Mouse (Mus musculus) MEL (cell line): ENCODE measurements around the gene Ralgapb. TPM values are rescaled to one million over a fixed set of nuclear protein-coding genes. Genes with fewer than 3 reads are reported as not detected.

ENCODE experiments used
- DNase-seq: peaks from one replicate; pipeline ENCODE4 v3.0.0; 2011; ENCODE audit warnings: low read depth, low spot score
- H3K27ac ChIP-seq: 2 replicates; pipeline ENCODE4 v1.5.1; 2012; ENCODE audit warnings: low read depth, mild to moderate bottlenecking, control low read depth, low read length, moderate library complexity; ENCODE audit not compliant: control insufficient read depth
- H3K27me3 ChIP-seq, 2 experiments: fragments of 150-350 bp in 1 of 2; sonication (generic) in 1 of 2; 2 replicates each; pipeline ENCODE4 v1.6.1; 2012; ENCODE audit warnings: low read length in 2 of 2, mild to moderate bottlenecking in 2 of 2, improper control_type of control experiment in 1 of 2, moderate library complexity in 1 of 2; ENCODE audit not compliant: insufficient read depth in 2 of 2, control insufficient read depth in 1 of 2
- H3K36me3 ChIP-seq, 2 experiments: 2 replicates each; pipeline ENCODE4 v1.6.1; 2012 to 2014; ENCODE audit warnings: low read length in 2 of 2, improper control_type of control experiment in 1 of 2, inconsistent platforms in 1 of 2, mild to moderate bottlenecking in 1 of 2; ENCODE audit not compliant: insufficient read depth in 2 of 2, control insufficient read depth in 1 of 2
- H3K4me1 ChIP-seq, 2 experiments: fragments of 150-350 bp in 1 of 2; sonication (generic) in 1 of 2; 2 replicates each; pipeline ENCODE4 v1.6.1; 2012; ENCODE audit warnings: low read length in 2 of 2, improper control_type of control experiment in 1 of 2, mild to moderate bottlenecking in 1 of 2; ENCODE audit not compliant: insufficient read depth in 2 of 2, control insufficient read depth in 1 of 2
- H3K4me3 ChIP-seq, 2 experiments: fragments of 150-350 bp in 1 of 2; sonication (generic) in 1 of 2; 2 replicates each; pipeline ENCODE4 v1.5.1; 2012; ENCODE audit warnings: low read depth in 2 of 2, low read length in 2 of 2, mild to moderate bottlenecking in 2 of 2, moderate library complexity in 2 of 2, control low read depth in 1 of 2, improper control_type of control experiment in 1 of 2; ENCODE audit not compliant: control insufficient read depth in 1 of 2, insufficient read depth in 1 of 2
- H3K79me2 ChIP-seq: 2 replicates; pipeline ENCODE4 v1.6.1; 2012; ENCODE audit warnings: mild to moderate bottlenecking, low read length, moderate library complexity; ENCODE audit not compliant: control insufficient read depth, poor library complexity, insufficient read depth
- H3K9ac ChIP-seq: 2 replicates; pipeline ENCODE4 v1.6.1; 2012; ENCODE audit warnings: low read depth, mild to moderate bottlenecking, control low read depth, low read length, moderate library complexity; ENCODE audit not compliant: control insufficient read depth, poor library complexity, severe bottlenecking
- H3K9me3 ChIP-seq: fragments of 150-350 bp; sonication (generic); replicated peaks from 2 replicates; pipeline ENCODE4 v1.6.1; 2012; ENCODE audit warnings: mild to moderate bottlenecking, low read length, improper control_type of control experiment, moderate library complexity; ENCODE audit not compliant: insufficient read depth
- BHLHE40 ChIP-seq: IDR thresholded peaks from 2 replicates; pipeline ENCODE4 v1.6.1; 2012; ENCODE audit warnings: low read depth, mild to moderate bottlenecking, inconsistent platforms, low read length, improper control_type of control experiment, borderline replicate concordance
- CTCF ChIP-seq, 3 experiments: IDR thresholded peaks in 2 of 3; conservative IDR thresholded peaks in 1 of 3; 2 replicates each; pipeline ENCODE4 v1.5.1; 2011 to 2012; ENCODE audit warnings: low read length in 3 of 3, low read depth in 2 of 3, mild to moderate bottlenecking in 2 of 3, improper control_type of control experiment in 1 of 3, inconsistent platforms in 1 of 3, mixed read lengths in 1 of 3, moderate library complexity in 1 of 3; ENCODE audit not compliant: control insufficient read depth in 1 of 3, insufficient read depth in 1 of 3, poor library complexity in 1 of 3, severe bottlenecking in 1 of 3
- EP300 ChIP-seq, 2 experiments: IDR thresholded peaks; 2 replicates each; pipeline ENCODE4 v1.6.1; 2011; ENCODE audit warnings: improper control_type of control experiment in 2 of 2, low read length in 2 of 2, low read depth in 1 of 2, mild to moderate bottlenecking in 1 of 2
- ETS1 ChIP-seq: IDR thresholded peaks from 2 replicates; pipeline ENCODE4 v1.6.1; 2012; ENCODE audit warnings: low read depth, mild to moderate bottlenecking, inconsistent platforms, low read length, improper control_type of control experiment, moderate library complexity
- GATA1 ChIP-seq: IDR thresholded peaks from 2 replicates; pipeline ENCODE4 v1.6.1; 2011; ENCODE audit warnings: low read depth, low read length, improper control_type of control experiment
- HCFC1 ChIP-seq: IDR thresholded peaks from 2 replicates; pipeline ENCODE4 v1.6.1; 2012; ENCODE audit warnings: low read depth, mild to moderate bottlenecking, inconsistent platforms, low read length, improper control_type of control experiment, moderate library complexity
- JUND ChIP-seq: IDR thresholded peaks from 2 replicates; pipeline ENCODE4 v1.6.1; 2011; ENCODE audit warnings: low read depth, mild to moderate bottlenecking, improper control_type of control experiment, low read length
- KAT2A ChIP-seq: conservative IDR thresholded peaks from 2 replicates; pipeline ENCODE4 v1.6.1; 2012; ENCODE audit warnings: low read depth, low read length, improper control_type of control experiment, inconsistent platforms
- MEF2A ChIP-seq: IDR thresholded peaks from 2 replicates; pipeline ENCODE4 v1.6.1; 2014; ENCODE audit warnings: low read depth, mild to moderate bottlenecking, inconsistent platforms, low read length, improper control_type of control experiment; ENCODE audit not compliant: poor library complexity, insufficient replicate concordance, severe bottlenecking; ENCODE audit errors: extremely low read depth
- MYC ChIP-seq: IDR thresholded peaks from 2 replicates; pipeline ENCODE4 v1.6.1; 2011; ENCODE audit warnings: low read depth, mild to moderate bottlenecking, low read length, improper control_type of control experiment, moderate library complexity
- NELFE ChIP-seq: IDR thresholded peaks from 2 replicates; pipeline ENCODE4 v1.6.1; 2011; ENCODE audit warnings: low read depth, low read length, improper control_type of control experiment
- POLR2A ChIP-seq, 2 experiments: IDR thresholded peaks; 2 replicates each; pipeline ENCODE4 v1.6.1; 2011 to 2012; ENCODE audit warnings: low read length in 2 of 2, mild to moderate bottlenecking in 2 of 2, control low read depth in 1 of 2, improper control_type of control experiment in 1 of 2, low read depth in 1 of 2, moderate library complexity in 1 of 2; ENCODE audit not compliant: control insufficient read depth in 1 of 2, insufficient read depth in 1 of 2, poor library complexity in 1 of 2
- POLR2AphosphoS2 ChIP-seq: IDR thresholded peaks from 2 replicates; pipeline ENCODE4 v1.6.1; 2011; ENCODE audit warnings: low read length, improper control_type of control experiment
- RCOR1 ChIP-seq: IDR thresholded peaks from 2 replicates; pipeline ENCODE4 v1.6.1; 2012; ENCODE audit warnings: low read depth, mild to moderate bottlenecking, inconsistent platforms, low read length, improper control_type of control experiment
- SMC3 ChIP-seq: IDR thresholded peaks from 2 replicates; pipeline ENCODE4 v1.6.1; 2011; ENCODE audit warnings: low read depth, low read length, improper control_type of control experiment
- USF1 ChIP-seq: IDR thresholded peaks from 2 replicates; pipeline ENCODE4 v1.6.1; 2014; ENCODE audit warnings: low read depth, mild to moderate bottlenecking, inconsistent platforms, low read length, improper control_type of control experiment, moderate library complexity
- USF2 ChIP-seq, 2 experiments: IDR thresholded peaks; 2 replicates each; pipeline ENCODE4 v1.6.1; 2011 to 2012; ENCODE audit warnings: improper control_type of control experiment in 2 of 2, low read length in 2 of 2, borderline replicate concordance in 1 of 2, inconsistent platforms in 1 of 2, low read depth in 1 of 2, mild to moderate bottlenecking in 1 of 2; ENCODE audit not compliant: insufficient read depth in 1 of 2
- ZKSCAN1 ChIP-seq: IDR thresholded peaks from 2 replicates; pipeline ENCODE4 v1.6.1; 2012; ENCODE audit warnings: low read depth, mild to moderate bottlenecking, inconsistent platforms, low read length, improper control_type of control experiment, moderate library complexity
- ZMIZ1 ChIP-seq: IDR thresholded peaks from 2 replicates; pipeline ENCODE4 v1.6.1; 2012; ENCODE audit warnings: low read depth, mild to moderate bottlenecking, inconsistent platforms, low read length, improper control_type of control experiment, moderate library complexity
- ZNF384 ChIP-seq: IDR thresholded peaks from 2 replicates; pipeline ENCODE4 v1.6.1; 2012; ENCODE audit warnings: low read depth, mild to moderate bottlenecking, inconsistent platforms, low read length, improper control_type of control experiment
- polyA plus RNA-seq, 2 experiments: library from polyadenylated mRNA; stranded (reverse) in 1 of 2; unstranded in 1 of 2; fragments of >175 nt in 1 of 2; fragments of >200 nt in 1 of 2; gene quantifications; 2 replicates each; pipeline versions ENCODE4 v1.2.1 to v1.2.4; 2012; ENCODE audit warnings: low replicate concordance in 2 of 2, low read depth in 1 of 2; ENCODE audit not compliant: insufficient read length in 2 of 2, insufficient read depth in 1 of 2, missing spikeins in 1 of 2
- total RNA-seq: library from RNA; depleted of rRNA; stranded (reverse); fragments of 300-350 nt; gene quantifications from 2 replicates; pipeline ENCODE4 v1.2.3, GENCODE M21; 2012

The Ralgapb gene
- total and polyA plus RNA-seq, 3 experiments, result 15.0 to 122 (median 20.7) TPM

- Histone ChIP-seq H3K79me2 (peaks cover 11% of the 10 kb centered on the region), H3K4me3 (no peak overlapping the region), H3K36me3 (no peaks in the 10 kb centered on the region; a peak in 2 of 4 replicates), H3K27ac (no peak overlapping the region), H3K4me1 (peaks cover 2 to 6% of the 10 kb centered on the region in 2 experiments; a peak in 3 of 4 replicates), H3K9me3 (no peaks in the 10 kb centered on the region), H3K9ac (no peak overlapping the region), H3K27me3 (no peaks in the 10 kb centered on the region)
- DNase-seq, result no peak
- no peak for TF ChIP-seq POLR2A (IDR thresholded peaks at IDR 0.05; ENCODE audit: control insufficient read depth in 1 of 2, insufficient read depth in 1 of 2, low read depth in 1 of 2, low read length in 2 of 2, poor library complexity in 1 of 2)
- TF ChIP-seq MYC, result no peak
- TF ChIP-seq KAT2A, result no peak
- TF ChIP-seq USF1, result no peak
- TF ChIP-seq NELFE, result no peak
- TF ChIP-seq SMC3, result no peak
- TF ChIP-seq ZNF384, result no peak
- TF ChIP-seq ZMIZ1, result no peak
- TF ChIP-seq JUND, result no peak
- TF ChIP-seq CTCF (IDR thresholded peaks at IDR 0.05 in 2 of 3, conservative IDR thresholded peaks at IDR 0.05 in 1 of 3; ENCODE audit: control insufficient read depth in 1 of 3, insufficient read depth in 1 of 3, low read depth in 2 of 3, low read length in 3 of 3, poor library complexity in 1 of 3, severe bottlenecking in 1 of 3), result no peak
- TF ChIP-seq USF2 (IDR thresholded peaks at IDR 0.05; ENCODE audit: borderline replicate concordance in 1 of 2, insufficient read depth in 1 of 2, low read depth in 1 of 2, low read length in 2 of 2), result no peak
- TF ChIP-seq RCOR1, result no peak
- no peak for TF ChIP-seq ZKSCAN1
- no peak for TF ChIP-seq EP300 (IDR thresholded peaks at IDR 0.05; ENCODE audit: low read depth in 1 of 2, low read length in 2 of 2)
- TF ChIP-seq POLR2AphosphoS2, result no peak
- TF ChIP-seq MEF2A, result no peak
- no peak for TF ChIP-seq ETS1
- TF ChIP-seq BHLHE40, result no peak
Measured at GRCm38 (mm10) chr2:158365099-158365850, 44.4 kb upstream of the Ralgapb start.

GRCm38 (mm10) chr2:158367654-158368053 lies 42.0 kb upstream of the Ralgapb start:
- Histone ChIP-seq H3K9me3 (no peaks in the 10 kb centered on the region), H3K4me3 (no peak overlapping the region), H3K36me3 (peaks cover 0 to under 1% of the 10 kb centered on the region in 2 experiments; a peak in 2 of 4 replicates), H3K9ac (no peak overlapping the region), H3K4me1 (peaks cover 2 to 6% of the 10 kb centered on the region in 2 experiments; a peak in 2 of 4 replicates), H3K79me2 (no peaks in the 10 kb centered on the region), H3K27ac (no peak overlapping the region), H3K27me3 (no peaks in the 10 kb centered on the region)
- peak; percentile 37 for DNase-seq
- TF ChIP-seq HCFC1 (no peak), GATA1 (peak; percentile 33; the same call in 1 of the 2 replicates), EP300 (IDR thresholded peaks at IDR 0.05; ENCODE audit: low read depth in 1 of 2, low read length in 2 of 2) (peak in 1 of 2 experiments; percentile 14; a peak in 1 of 4 replicates)
